Mouse (Mus musculus) heart, embryonic 10.5 days (tissue): Measurements from ENCODE around the gene Oaz2. TPM values are rescaled to one million over a fixed set of nuclear protein-coding genes. Genes with fewer than 3 reads are reported as not detected.

ENCODE experiments used
- DNase-seq: peaks from one replicate; pipeline ENCODE4 v3.0.0-alpha.2; 2017; ENCODE audit warnings: low spot score
- H3K27ac ChIP-seq: fragments of 300-500 bp; sonication (generic); 2 replicates; pipeline ENCODE4 v1.5.1; 2016; ENCODE audit warnings: mild to moderate bottlenecking
- H3K27me3 ChIP-seq: fragments of 300-500 bp; sonication (generic); 2 replicates; pipeline ENCODE4 v1.6.1; 2016; ENCODE audit warnings: mild to moderate bottlenecking; ENCODE audit not compliant: poor library complexity, insufficient read depth, severe bottlenecking
- H3K36me3 ChIP-seq: fragments of 300-500 bp; sonication (generic); 2 replicates; pipeline ENCODE4 v1.6.1; 2016; ENCODE audit warnings: mild to moderate bottlenecking, moderate library complexity
- H3K4me1 ChIP-seq: fragments of 300-500 bp; sonication (generic); 2 replicates; pipeline ENCODE4 v1.6.1; 2016; ENCODE audit warnings: mild to moderate bottlenecking
- H3K4me3 ChIP-seq: fragments of 300-500 bp; sonication (generic); 2 replicates; pipeline ENCODE4 v1.5.1; 2016; ENCODE audit warnings: mild to moderate bottlenecking, moderate library complexity
- H3K9me3 ChIP-seq: fragments of 300-500 bp; sonication (generic); 2 replicates; pipeline ENCODE4 v1.6.1; 2016; ENCODE audit warnings: mild to moderate bottlenecking, moderate library complexity
- WGBS: fragments of 180-500 bp; shearing (Covaris S2); methylation state at CpG from one replicate; pipeline ENCODE4 v1.1.7; 2016; 5-methylcytosine and 5-hydroxymethylcytosine counted together
- polyA plus RNA-seq: library from polyadenylated mRNA; unstranded; fragments of >200 nt; fragmentation: Nextera tagmentation; extraction: Ambion mirVana; gene quantifications from 2 replicates; pipeline ENCODE4 v1.2.1, GENCODE M21; 2016

Oaz2 gene
- polyA plus RNA-seq, 1 experiment from 2014 or later = 288 TPM

GRCm38 (mm10) chr9:65657218-65657617 is 10.6 kb upstream of the Oaz2 start:
- WGBS = 82% methylated on average over 3 of the region's 3 CpGs
- Histone ChIP-seq H3K9me3 (no peaks in the 10 kb centered on the region), H3K4me3 (no peak overlapping the region), H3K4me1 (peaks cover 15% of the 10 kb centered on the region; the same call in 1 of the 2 replicates), H3K27ac (no peak overlapping the region), H3K27me3 (no peaks in the 10 kb centered on the region), H3K36me3 (peaks cover 17% of the 10 kb centered on the region; the same call in 1 of the 2 replicates)
- DNase-seq = no peak

- no peak overlapping the region for H3K4me3 ChIP-seq
- 0 out of 2 replicates have a peak, but pooled peaks cover 7% of the 10 kb centered on the region for H3K4me1 ChIP-seq
- H3K9me3 ChIP-seq = no peaks in the 10 kb centered on the region
- no peaks in the 10 kb centered on the region for H3K27me3 ChIP-seq
- 63% methylated on average over 5 of the region's 5 CpGs for WGBS
- H3K27ac ChIP-seq = peak overlapping the region; percentile 44
- DNase-seq = no peak
- peaks cover 24% of the 10 kb centered on the region; the same call in 1 of the 2 replicates for H3K36me3 ChIP-seq
These were observed 6.8 kb upstream of the Oaz2 start for GRCm38 (mm10) chr9:65661029-65661428.

- H3K36me3 ChIP-seq = peaks cover 24% of the 10 kb centered on the region; the same call in 1 of the 2 replicates
- H3K27ac ChIP-seq = 0 out of 2 replicates have a peak overlapping the region, but pooled peaks have one; percentile 7
- no peaks in the 10 kb centered on the region for H3K9me3 ChIP-seq
- H3K4me3 ChIP-seq = no peak overlapping the region
- DNase-seq = no peak
- no peaks in the 10 kb centered on the region for H3K27me3 ChIP-seq
- peaks cover 9% of the 10 kb centered on the region; the same call in 1 of the 2 replicates for H3K4me1 ChIP-seq
- 61% methylated on average over 1 of the region's 1 CpGs for WGBS
These were observed 6.3 kb upstream of the Oaz2 start for GRCm38 (mm10) chr9:65661493-65661892.

GRCm38 (mm10) chr9:65664163-65664562 is 3.6 kb upstream of the Oaz2 start:
- whole genome bisulfite sequencing = 0% methylated on average over 3 of the region's 3 CpGs
- H3K4me1 ChIP-seq = peaks cover 6% of the 10 kb centered on the region; the same call in 1 of the 2 replicates
- no peak overlapping the region for H3K27ac ChIP-seq
- DNase-seq = peak; percentile 85
- peaks cover 16% of the 10 kb centered on the region; the same call in 1 of the 2 replicates for H3K36me3 ChIP-seq
- no peaks in the 10 kb centered on the region for H3K27me3 ChIP-seq
- no peaks in the 10 kb centered on the region for H3K9me3 ChIP-seq
- H3K4me3 ChIP-seq = no peak overlapping the region

GRCm38 (mm10) chr9:65666042-65666441 is 1.8 kb upstream of the Oaz2 start:
- H3K27me3 ChIP-seq = no peaks in the 10 kb centered on the region
- H3K4me3 ChIP-seq = no peak overlapping the region
- peaks cover 7% of the 10 kb centered on the region; the same call in 1 of the 2 replicates for H3K36me3 ChIP-seq
- no peaks in the 10 kb centered on the region for H3K9me3 ChIP-seq
- WGBS = 27% methylated on average over 5 of the region's 5 CpGs
- no peak for DNase-seq
- H3K27ac ChIP-seq = no peak overlapping the region
- peaks cover 6% of the 10 kb centered on the region for H3K4me1 ChIP-seq

GRCm38 (mm10) chr9:65671431-65671931 is 3.7 kb downstream of the Oaz2 start:
- DNase-seq = no peak
- Histone ChIP-seq H3K27me3 (no peaks in the 10 kb centered on the region), H3K4me3 (no peak overlapping the region), H3K27ac (peak overlapping the region; percentile 76), H3K4me1 (peaks cover 29% of the 10 kb centered on the region), H3K9me3 (no peaks in the 10 kb centered on the region), H3K36me3 (no peaks in the 10 kb centered on the region)
- 52% methylated on average over 9 of the region's 9 CpGs for WGBS

GRCm38 (mm10) chr9:65672996-65673395 is 5.2 kb downstream of the Oaz2 start:
- peak overlapping the region; percentile 70 for H3K27ac ChIP-seq
- WGBS = 43% methylated on average over 11 of the region's 11 CpGs
- DNase-seq = no peak
- H3K4me1 ChIP-seq = peaks cover 40% of the 10 kb centered on the region
- H3K4me3 ChIP-seq = no peak overlapping the region
- H3K36me3 ChIP-seq = no peaks in the 10 kb centered on the region
- no peaks in the 10 kb centered on the region for H3K27me3 ChIP-seq
- H3K9me3 ChIP-seq = no peaks in the 10 kb centered on the region

- H3K36me3 ChIP-seq = 0 out of 2 replicates have a peak, but pooled peaks cover 3% of the 10 kb centered on the region
- WGBS = 54% methylated on average over 8 of the region's 8 CpGs
- DNase-seq = no peak
- H3K4me1 ChIP-seq = peaks cover 67% of the 10 kb centered on the region
- no peaks in the 10 kb centered on the region for H3K27me3 ChIP-seq
- peak overlapping the region; percentile 93 for H3K27ac ChIP-seq
- H3K4me3 ChIP-seq = peak overlapping the region; percentile 85
- H3K9me3 ChIP-seq = no peaks in the 10 kb centered on the region
These were observed 7.9 kb downstream of the Oaz2 start for GRCm38 (mm10) chr9:65675461-65676357.

GRCm38 (mm10) chr9:65676358-65677118 is 8.7 kb downstream of the Oaz2 start:
- Histone ChIP-seq H3K27ac (peak overlapping the region; percentile 93), H3K4me1 (peaks cover 65% of the 10 kb centered on the region), H3K27me3 (no peaks in the 10 kb centered on the region), H3K4me3 (peak overlapping the region; percentile 85), H3K9me3 (no peaks in the 10 kb centered on the region), H3K36me3 (0 out of 2 replicates have a peak, but pooled peaks cover 3% of the 10 kb centered on the region)
- DNase-seq = peak; percentile 99
- under 1% methylated on average over 30 of the region's 51 CpGs for WGBS

GRCm38 (mm10) chr9:65677119-65677462 is 9.3 kb downstream of the Oaz2 start:
- Histone ChIP-seq H3K4me1 (peaks cover 62% of the 10 kb centered on the region), H3K4me3 (peak overlapping the region; percentile 85), H3K27ac (peak overlapping the region; percentile 93), H3K9me3 (no peaks in the 10 kb centered on the region), H3K36me3 (0 out of 2 replicates have a peak, but pooled peaks cover 3% of the 10 kb centered on the region), H3K27me3 (no peaks in the 10 kb centered on the region)
- WGBS = 5% methylated on average over 3 of the region's 3 CpGs
- no peak for DNase-seq

GRCm38 (mm10) chr9:65679181-65679761 is 11.5 kb downstream of the Oaz2 start:
- Histone ChIP-seq H3K4me3 (peak overlapping the region; percentile 85), H3K27ac (peak overlapping the region; percentile 83), H3K36me3 (0 out of 2 replicates have a peak, but pooled peaks cover 3% of the 10 kb centered on the region), H3K9me3 (no peaks in the 10 kb centered on the region), H3K27me3 (no peaks in the 10 kb centered on the region), H3K4me1 (peaks cover 58% of the 10 kb centered on the region)
- DNase-seq = no peak
- 13% methylated on average over 5 of the region's 5 CpGs for WGBS

- WGBS = 79% methylated on average over 4 of the region's 4 CpGs
- no peak for DNase-seq
- H3K27ac ChIP-seq = no peak overlapping the region
- H3K4me3 ChIP-seq = no peak overlapping the region
- peaks cover 14% of the 10 kb centered on the region for H3K36me3 ChIP-seq
- H3K4me1 ChIP-seq = peaks cover 49% of the 10 kb centered on the region
- H3K27me3 ChIP-seq = no peaks in the 10 kb centered on the region
- no peaks in the 10 kb centered on the region for H3K9me3 ChIP-seq
These were observed 13.3 kb downstream of the Oaz2 start for GRCm38 (mm10) chr9:65680938-65681633.
